Mouse (Mus musculus): ENCODE measurements around the gene Kcnt1.
A peak's percentile ranks its signal among the peaks of the same experiment; 100 is the strongest.
"Not testable (repeated sequence)": the region's sequence is repeated elsewhere in the genome, so short reads cannot be mapped to it uniquely, and the experiment has no call there.

The Kcnt1 gene

GRCm38 (mm10) chr2:25863337-25864131, at the start of gene Kcnt1:
TSS of gene Kcnt1 (plus strand) at chr2:25863734.
- peak; percentile 72 for DNase-seq

DNA sequence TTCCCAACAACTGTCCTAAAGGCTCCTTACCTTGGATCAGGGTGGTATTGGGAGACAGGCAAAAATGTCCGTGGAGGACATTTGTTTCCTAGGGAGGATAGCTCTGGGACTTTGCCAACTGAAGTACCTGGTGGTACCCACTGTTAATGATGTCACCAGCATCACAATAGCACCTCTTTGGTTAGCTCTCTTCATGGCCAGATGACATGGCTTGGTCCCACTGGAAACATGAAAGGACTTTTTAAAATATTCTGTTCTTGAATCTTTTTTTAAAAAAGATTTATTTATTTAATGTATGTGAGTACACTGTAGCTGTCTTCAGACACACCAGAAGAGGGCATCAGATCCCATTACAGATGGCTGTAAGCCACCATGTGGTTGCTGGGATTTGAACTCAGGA, 47.8 kb upstream of the Kcnt1 start, which contains the start of gene Glt6d1:
Glt6d1 (minus strand) TSS at position 101 of the 400 bp plus-strand sequence.
- not testable (repeated sequence) for DNase-seq

DNA sequence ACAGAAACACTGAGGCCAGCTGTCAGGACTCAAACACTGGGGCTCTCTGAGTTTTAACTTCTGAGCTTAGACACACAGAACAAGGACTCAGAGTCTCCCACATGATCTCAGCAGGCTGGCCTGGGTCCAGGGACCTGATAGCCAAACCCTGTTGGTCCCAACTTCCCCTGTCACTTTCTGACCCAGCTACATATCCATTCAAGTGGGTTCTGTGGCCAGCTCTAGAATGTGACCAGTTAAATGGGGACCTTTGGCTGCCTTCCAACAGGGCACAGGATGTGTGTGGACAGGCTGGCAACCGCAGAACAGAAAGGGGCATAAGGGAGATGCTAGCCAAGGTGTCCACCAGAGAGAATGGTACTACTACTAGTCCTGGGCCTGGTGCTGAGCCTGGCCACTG, 40.7 kb upstream of the Kcnt1 start, which contains the start of gene Lcn9:
Lcn9 (plus strand) TSS at position 348 of the 400 bp plus-strand sequence.
- DNase-seq: peak; percentile 21

DNA sequence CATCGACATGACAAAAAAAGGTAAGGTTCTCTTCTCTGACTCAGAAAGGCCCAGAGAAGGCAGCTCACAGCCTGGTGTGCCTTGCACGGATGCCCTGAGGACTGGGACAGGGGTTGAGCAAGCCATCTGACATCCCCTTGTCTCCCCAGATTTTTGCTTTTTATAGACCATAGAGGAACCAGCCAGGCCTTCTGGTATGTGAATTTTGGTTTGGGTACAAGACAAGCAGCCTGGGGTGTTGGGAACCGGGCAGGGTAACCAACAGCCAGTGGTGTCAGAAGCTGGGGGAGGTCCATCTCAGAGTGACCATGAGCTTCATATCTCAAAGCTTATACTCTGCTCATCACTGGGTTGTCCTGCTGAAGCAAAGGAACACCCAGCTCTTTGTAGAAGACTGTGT, 38.8 kb upstream of the Kcnt1 start:
- DNase-seq: no peak

GRCm38 (mm10) chr2:25828344-25828947, 35.1 kb upstream of the Kcnt1 start:
- DNase-seq: no peak

DNA sequence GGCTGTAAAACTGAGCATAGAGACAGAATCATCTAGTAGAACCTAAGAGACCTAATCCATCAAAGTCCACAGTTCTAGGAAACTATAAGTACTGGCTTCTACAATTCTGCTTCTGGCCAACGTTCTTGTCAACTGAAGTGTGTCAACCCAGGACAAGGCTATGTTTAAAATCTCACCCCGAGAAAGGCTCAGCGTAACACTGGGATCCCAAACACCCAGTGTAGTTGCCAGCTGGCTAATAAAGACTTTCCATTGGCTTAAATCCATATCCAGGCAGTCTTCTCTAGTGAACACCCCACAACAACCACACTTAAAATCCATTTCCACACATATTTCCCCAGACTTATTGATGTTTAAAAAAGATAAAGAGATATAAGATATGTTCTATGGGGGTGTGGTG, 32.7 kb upstream of the Kcnt1 start:
- no peak for DNase-seq

GRCm38 (mm10) chr2:25836291-25836690, 27.2 kb upstream of the Kcnt1 start:
- peak; percentile 83 for DNase-seq

DNA sequence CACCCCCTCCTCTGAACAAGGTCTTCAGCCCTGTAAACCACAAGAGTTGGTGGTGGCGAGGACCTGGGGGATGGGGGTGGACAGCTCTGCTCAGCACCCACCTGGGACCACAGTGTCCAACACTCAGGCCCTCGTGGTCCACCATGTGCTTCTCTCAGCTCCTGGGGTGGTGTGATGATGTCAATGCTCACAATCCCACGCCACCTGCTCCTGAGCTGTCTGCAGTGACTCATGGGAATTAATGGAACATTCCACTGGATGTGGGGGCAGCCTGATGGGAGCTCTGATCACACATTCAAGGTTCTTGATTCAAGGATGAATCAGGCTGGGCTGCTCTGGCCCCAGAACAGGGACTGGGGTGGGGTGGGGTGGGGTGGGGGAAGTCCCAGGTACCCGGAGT, 21.4 kb upstream of the Kcnt1 start:
- DNase-seq: no peak

- DNase-seq: no peak
Observed at GRCm38 (mm10) chr2:25842758-25843157, 20.8 kb upstream of the Kcnt1 start.

GRCm38 (mm10) chr2:25844097-25844496, 19.4 kb upstream of the Kcnt1 start:
- no peak for DNase-seq

GRCm38 (mm10) chr2:25846516-25846915, 17.0 kb upstream of the Kcnt1 start:
- no peak for DNase-seq

DNA sequence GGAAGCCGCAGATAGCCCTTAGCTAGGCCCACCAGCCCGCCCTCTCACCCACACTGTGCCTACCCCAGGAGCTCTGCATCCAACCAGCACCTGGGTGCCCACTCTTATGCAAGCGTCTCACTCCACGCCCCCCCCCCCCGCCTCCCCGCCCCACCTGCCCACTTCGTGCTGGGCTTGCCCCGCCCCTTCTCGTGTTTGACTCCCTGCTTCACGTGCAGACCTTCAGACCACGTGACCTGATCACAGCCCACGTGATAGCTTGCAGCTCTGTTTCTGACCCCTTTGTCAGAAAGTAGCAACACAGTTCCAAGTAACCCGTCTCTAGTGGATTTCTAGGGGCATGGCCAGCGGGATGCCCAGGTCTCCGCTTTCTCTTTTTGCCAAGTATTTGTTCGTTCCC, 16.3 kb upstream of the Kcnt1 start, which contains the start of gene Sohlh1:
Sohlh1 (minus strand) TSS at position 23 of the 400 bp plus-strand sequence.
- DNase-seq: no peak

- peak; percentile 62 for DNase-seq
Observed at GRCm38 (mm10) chr2:25850330-25850729, 13.2 kb upstream of the Kcnt1 start.

DNA sequence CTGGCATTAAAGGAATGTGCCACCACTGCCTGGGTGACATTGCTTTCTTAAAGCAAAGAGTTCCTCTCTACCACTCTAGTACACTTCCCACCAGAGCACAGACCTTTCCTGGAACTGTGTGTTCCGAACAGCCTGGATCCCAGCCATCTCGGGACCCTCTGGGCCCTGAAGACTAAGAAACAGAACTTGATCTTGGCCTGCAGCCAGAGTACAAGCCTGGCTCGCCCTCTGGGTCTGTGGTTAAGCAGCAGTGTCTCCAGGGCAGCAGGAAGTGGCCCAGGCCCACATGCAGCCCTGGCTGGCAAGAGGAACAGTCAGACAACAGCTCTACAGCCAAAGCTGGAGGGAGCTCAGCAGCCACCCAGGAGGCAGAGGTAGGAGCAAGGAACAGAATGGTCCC, 10.9 kb upstream of the Kcnt1 start:
- peak; percentile 22 for DNase-seq

GRCm38 (mm10) chr2:25853998-25854397, 9.5 kb upstream of the Kcnt1 start:
- DNase-seq: no peak

DNA sequence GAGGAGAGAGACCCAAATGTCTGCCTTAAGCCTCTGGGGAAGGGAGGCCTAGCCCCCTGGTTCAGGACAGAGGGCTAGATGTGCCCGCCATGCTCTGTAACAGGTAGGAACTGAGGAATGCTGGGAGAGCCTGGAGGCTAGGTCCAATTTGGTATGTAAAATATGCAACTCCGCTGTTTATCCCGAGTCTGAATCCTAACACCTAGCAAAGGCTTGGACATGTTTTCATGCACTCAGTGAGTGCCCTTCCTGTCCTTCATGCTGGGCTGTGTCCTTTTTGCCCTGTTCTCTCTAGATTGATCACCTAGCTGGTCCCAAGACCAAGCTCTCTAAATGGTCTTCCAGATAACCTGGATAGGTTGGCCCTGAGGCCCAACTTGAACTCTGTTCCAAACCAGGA, 3.6 kb upstream of the Kcnt1 start:
- no peak for DNase-seq

DNA sequence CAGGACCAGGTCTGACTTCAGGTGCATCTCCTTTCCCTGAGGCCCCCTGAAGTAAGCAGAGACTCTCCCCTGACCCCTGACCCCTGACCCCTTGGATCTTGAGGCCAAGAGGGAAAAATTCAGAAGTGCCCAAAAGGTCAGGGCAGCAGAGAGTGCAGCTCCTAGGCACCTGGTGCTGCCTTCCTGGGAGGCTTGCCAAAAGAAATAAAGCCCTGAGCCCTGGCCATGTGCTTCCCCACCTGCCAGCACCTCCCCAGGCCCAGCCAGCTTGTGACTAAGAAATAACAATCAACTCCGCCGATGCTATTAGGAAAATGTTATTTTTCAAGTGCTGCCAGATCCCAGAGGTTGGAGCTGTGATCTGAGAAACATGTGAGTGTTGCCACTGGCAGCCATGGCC, 1.5 kb upstream of the Kcnt1 start:
- DNase-seq: no peak

- no peak for DNase-seq
Observed at GRCm38 (mm10) chr2:25862696-25863270, 751 bp upstream of the Kcnt1 start.

- no peak for DNase-seq
Observed at GRCm38 (mm10) chr2:25864230-25864629, 696 bp downstream of the Kcnt1 start.

- peak; percentile 44 for DNase-seq
Observed at GRCm38 (mm10) chr2:25865412-25865811, 1.9 kb downstream of the Kcnt1 start.

GRCm38 (mm10) chr2:25866656-25867055, 3.1 kb downstream of the Kcnt1 start:
- no peak for DNase-seq

GRCm38 (mm10) chr2:25877250-25877735, 13.8 kb downstream of the Kcnt1 start:
- DNase-seq: no peak

GRCm38 (mm10) chr2:25877736-25878268, 14.3 kb downstream of the Kcnt1 start:
- DNase-seq: no peak

Data from kidney, postnatal 10 days (tissue).